Mouse (Mus musculus): ENCODE data around the gene Kif14.

DNA sequence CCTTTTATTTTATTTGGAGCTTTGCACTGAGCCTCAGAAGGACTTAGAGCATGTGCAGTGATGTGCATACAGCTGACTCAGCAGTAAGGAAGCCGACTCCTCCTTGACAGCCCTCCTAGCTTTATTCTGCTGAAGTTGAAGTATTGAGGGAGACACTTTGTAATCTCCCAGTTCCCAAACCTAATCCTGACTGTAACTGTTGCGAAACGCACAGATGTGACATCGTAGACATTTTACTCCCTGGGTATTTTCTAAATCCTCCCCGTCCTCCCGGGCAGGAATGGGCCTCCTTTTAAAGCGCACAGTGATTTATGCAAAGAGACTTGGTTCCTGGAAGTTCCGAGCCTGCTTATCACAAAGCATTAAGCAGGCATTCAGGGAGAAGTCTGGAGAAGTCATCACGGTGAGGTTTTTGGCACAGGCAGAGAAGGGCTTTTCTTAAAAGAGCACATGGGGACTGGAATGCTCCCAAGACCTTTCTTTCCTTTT is 74.3 kb downstream of the Kif14 start:
- TF ChIP-seq CTCF (IDR thresholded peaks at IDR 0.05; ENCODE audit: borderline replicate concordance, insufficient read depth, low read depth, low read length) (no peak), POLR2A (IDR thresholded peaks at IDR 0.05; ENCODE audit: borderline replicate concordance, insufficient read depth, low read length) (no peak)
